Mouse (Mus musculus): ENCODE results near the gene Abraxas1. TPM values are rescaled to one million over a fixed set of nuclear protein-coding genes. Genes with fewer than 3 reads are reported as not detected.
A peak's percentile ranks its signal among the peaks of the same experiment; 100 is the strongest.

The Abraxas1 gene
- polyA plus RNA-seq, 1 experiment from 2014 or later, result 27.5 TPM

- no peak overlapping the region for H3K4me2 ChIP-seq (ENCODE audit: low read depth, low read length)
- H3K4me3 ChIP-seq (ENCODE audit: low read length), result no peak overlapping the region
- H3K9me3 ChIP-seq (ENCODE audit: control insufficient read depth, low read length), result no peaks in the 10 kb centered on the region
- ATAC-seq, result peak; percentile 85
- no peaks in the 10 kb centered on the region for H3K36me3 ChIP-seq (ENCODE audit: control insufficient read depth, insufficient read depth, low read length)
- WGBS, result 69% methylated on average over 4 of the region's 4 CpGs
- H3K9ac ChIP-seq (ENCODE audit: low read depth, low read length), result no peak overlapping the region
- no peaks in the 10 kb centered on the region for H3K4me1 ChIP-seq (ENCODE audit: control insufficient read depth, insufficient read depth, low read length)
- no peaks in the 10 kb centered on the region for H3K27me3 ChIP-seq (replicated peaks; ENCODE audit: control insufficient read depth, insufficient read depth, low read length)
- no peak overlapping the region for H3K27ac ChIP-seq (ENCODE audit: low read length)
Measured at GRCm38 (mm10) chr5:100853963-100854362, 33.2 kb upstream of the Abraxas1 start.

GRCm38 (mm10) chr5:100847143-100847542 lies 26.4 kb upstream of the Abraxas1 start:
- H3K27ac ChIP-seq (ENCODE audit: low read length), result no peak overlapping the region
- peak; percentile 27 for ATAC-seq
- H3K4me2 ChIP-seq (ENCODE audit: low read depth, low read length), result peak overlapping the region; percentile 94
- H3K9me3 ChIP-seq (ENCODE audit: control insufficient read depth, low read length), result no peaks in the 10 kb centered on the region
- H3K36me3 ChIP-seq (ENCODE audit: control insufficient read depth, insufficient read depth, low read length), result no peaks in the 10 kb centered on the region
- peaks cover 9% of the 10 kb centered on the region for H3K4me1 ChIP-seq (ENCODE audit: control insufficient read depth, insufficient read depth, low read length)
- H3K4me3 ChIP-seq (ENCODE audit: low read length), result peak overlapping the region; percentile 72
- WGBS, result 2% methylated on average over 2 of the region's 2 CpGs
- H3K27me3 ChIP-seq (replicated peaks; ENCODE audit: control insufficient read depth, insufficient read depth, low read length), result 0 out of 2 replicates have a peak, but pooled peaks cover 4% of the 10 kb centered on the region
- H3K9ac ChIP-seq (ENCODE audit: low read depth, low read length), result peak overlapping the region; percentile 82; the same call in 1 of the 2 replicates

GRCm38 (mm10) chr5:100846599-100846920 lies 25.8 kb upstream of the Abraxas1 start:
- H3K27ac ChIP-seq (ENCODE audit: low read length), result peak overlapping the region; percentile 85
- under 1% methylated on average over 22 of the region's 22 CpGs for WGBS
- ATAC-seq, result peak; percentile 52

GRCm38 (mm10) chr5:100845848-100846598 lies 25.3 kb upstream of the Abraxas1 start:
- under 1% methylated on average over 52 of the region's 52 CpGs for WGBS
- H3K4me3 ChIP-seq (ENCODE audit: low read length), result peak overlapping the region; percentile 72
- peak overlapping the region; percentile 82 for H3K9ac ChIP-seq (ENCODE audit: low read depth, low read length)
- peak overlapping the region; percentile 94 for H3K4me2 ChIP-seq (ENCODE audit: low read depth, low read length)
- H3K9me3 ChIP-seq (ENCODE audit: control insufficient read depth, low read length), result 0 out of 2 replicates have a peak, but pooled peaks cover 4% of the 10 kb centered on the region
- H3K36me3 ChIP-seq (ENCODE audit: control insufficient read depth, insufficient read depth, low read length), result no peaks in the 10 kb centered on the region
- ATAC-seq, result peak; percentile 86
- H3K27ac ChIP-seq (ENCODE audit: low read length), result peak overlapping the region; percentile 85
- peaks cover 9% of the 10 kb centered on the region for H3K4me1 ChIP-seq (ENCODE audit: control insufficient read depth, insufficient read depth, low read length)
- 0 out of 2 replicates have a peak, but pooled peaks cover 4% of the 10 kb centered on the region for H3K27me3 ChIP-seq (replicated peaks; ENCODE audit: control insufficient read depth, insufficient read depth, low read length)

More at GRCm38 (mm10) chr5:100846599-100846920, 25.8 kb upstream of the Abraxas1 start:
- no peaks in the 10 kb centered on the region for H3K36me3 ChIP-seq (ENCODE audit: control insufficient read depth, insufficient read depth, low read length)
- peak overlapping the region; percentile 72 for H3K4me3 ChIP-seq (ENCODE audit: low read length)
- H3K4me1 ChIP-seq (ENCODE audit: control insufficient read depth, insufficient read depth, low read length), result peaks cover 9% of the 10 kb centered on the region
- 0 out of 2 replicates have a peak, but pooled peaks cover 4% of the 10 kb centered on the region for H3K9me3 ChIP-seq (ENCODE audit: control insufficient read depth, low read length)
- peak overlapping the region; percentile 82 for H3K9ac ChIP-seq (ENCODE audit: low read depth, low read length)
- H3K27me3 ChIP-seq (replicated peaks; ENCODE audit: control insufficient read depth, insufficient read depth, low read length), result 0 out of 2 replicates have a peak, but pooled peaks cover 4% of the 10 kb centered on the region
- H3K4me2 ChIP-seq (ENCODE audit: low read depth, low read length), result peak overlapping the region; percentile 94

GRCm38 (mm10) chr5:100845485-100845847 lies 24.7 kb upstream of the Abraxas1 start, which contains the start of gene Gpat3:
Gpat3 (plus strand) TSS chr5:100845713.
- H3K9me3 ChIP-seq (ENCODE audit: control insufficient read depth, low read length), result 0 out of 2 replicates have a peak, but pooled peaks cover 4% of the 10 kb centered on the region
- H3K4me3 ChIP-seq (ENCODE audit: low read length), result peak within 1 kb of the TSS; percentile 72
- H3K36me3 ChIP-seq (ENCODE audit: control insufficient read depth, insufficient read depth, low read length), result no peaks in the 10 kb centered on the region
- peak within 1 kb of the TSS; percentile 82 for H3K9ac ChIP-seq (ENCODE audit: low read depth, low read length)
- WGBS, result 0% methylated on average over 16 of the region's 16 CpGs
- peak; percentile 45 for ATAC-seq
- H3K27ac ChIP-seq (ENCODE audit: low read length), result peak within 1 kb of the TSS; percentile 85
- 0 out of 2 replicates have a peak, but pooled peaks cover 4% of the 10 kb centered on the region for H3K27me3 ChIP-seq (replicated peaks; ENCODE audit: control insufficient read depth, insufficient read depth, low read length)
- H3K4me1 ChIP-seq (ENCODE audit: control insufficient read depth, insufficient read depth, low read length), result peaks cover 9% of the 10 kb centered on the region
- peak within 1 kb of the TSS; percentile 94 for H3K4me2 ChIP-seq (ENCODE audit: low read depth, low read length)

GRCm38 (mm10) chr5:100844485-100844884 lies 23.7 kb upstream of the Abraxas1 start:
- Histone ChIP-seq H3K36me3 (ENCODE audit: control insufficient read depth, insufficient read depth, low read length) (no peaks in the 10 kb centered on the region), H3K9ac (ENCODE audit: low read depth, low read length) (no peak overlapping the region), H3K4me1 (ENCODE audit: control insufficient read depth, insufficient read depth, low read length) (peaks cover 9% of the 10 kb centered on the region), H3K4me2 (ENCODE audit: low read depth, low read length) (no peak overlapping the region), H3K27me3 (replicated peaks; ENCODE audit: control insufficient read depth, insufficient read depth, low read length) (0 out of 2 replicates have a peak, but pooled peaks cover 4% of the 10 kb centered on the region), H3K9me3 (ENCODE audit: control insufficient read depth, low read length) (0 out of 2 replicates have a peak, but pooled peaks cover 4% of the 10 kb centered on the region), H3K4me3 (ENCODE audit: low read length) (no peak overlapping the region), H3K27ac (ENCODE audit: low read length) (no peak overlapping the region)
- ATAC-seq, result no peak
- WGBS, result 50% methylated on average over 3 of the region's 3 CpGs

- Histone ChIP-seq H3K9me3 (ENCODE audit: control insufficient read depth, low read length) (0 out of 2 replicates have a peak, but pooled peaks cover 4% of the 10 kb centered on the region), H3K9ac (ENCODE audit: low read depth, low read length) (no peak overlapping the region), H3K4me2 (ENCODE audit: low read depth, low read length) (no peak overlapping the region), H3K4me3 (ENCODE audit: low read length) (no peak overlapping the region), H3K27me3 (replicated peaks; ENCODE audit: control insufficient read depth, insufficient read depth, low read length) (0 out of 2 replicates have a peak, but pooled peaks cover 2% of the 10 kb centered on the region), H3K36me3 (ENCODE audit: control insufficient read depth, insufficient read depth, low read length) (no peaks in the 10 kb centered on the region), H3K27ac (ENCODE audit: low read length) (no peak overlapping the region), H3K4me1 (ENCODE audit: control insufficient read depth, insufficient read depth, low read length) (no peaks in the 10 kb centered on the region)
- 66% methylated on average over 7 of the region's 7 CpGs for WGBS
- ATAC-seq, result peak; percentile 33; the same call in 1 of the 2 replicates
Measured at GRCm38 (mm10) chr5:100837907-100838306, 17.1 kb upstream of the Abraxas1 start.

GRCm38 (mm10) chr5:100835862-100836538 lies 15.2 kb upstream of the Abraxas1 start:
- Histone ChIP-seq H3K4me1 (ENCODE audit: control insufficient read depth, insufficient read depth, low read length) (no peaks in the 10 kb centered on the region), H3K9ac (ENCODE audit: low read depth, low read length) (no peak overlapping the region), H3K4me2 (ENCODE audit: low read depth, low read length) (no peak overlapping the region), H3K27me3 (replicated peaks; ENCODE audit: control insufficient read depth, insufficient read depth, low read length) (0 out of 2 replicates have a peak, but pooled peaks cover 2% of the 10 kb centered on the region), H3K4me3 (ENCODE audit: low read length) (no peak overlapping the region), H3K9me3 (ENCODE audit: control insufficient read depth, low read length) (no peaks in the 10 kb centered on the region), H3K27ac (ENCODE audit: low read length) (no peak overlapping the region), H3K36me3 (ENCODE audit: control insufficient read depth, insufficient read depth, low read length) (no peaks in the 10 kb centered on the region)
- ATAC-seq, result peak; percentile 40
- 42% methylated on average over 9 of the region's 9 CpGs for WGBS

- no peak overlapping the region for H3K9ac ChIP-seq (ENCODE audit: low read depth, low read length)
- H3K27me3 ChIP-seq (replicated peaks; ENCODE audit: control insufficient read depth, insufficient read depth, low read length), result 0 out of 2 replicates have a peak, but pooled peaks cover 2% of the 10 kb centered on the region
- H3K4me3 ChIP-seq (ENCODE audit: low read length), result no peak overlapping the region
- no peak overlapping the region for H3K4me2 ChIP-seq (ENCODE audit: low read depth, low read length)
- no peak for ATAC-seq
- H3K27ac ChIP-seq (ENCODE audit: low read length), result no peak overlapping the region
- 91% methylated on average over 2 of the region's 2 CpGs for WGBS
- H3K36me3 ChIP-seq (ENCODE audit: control insufficient read depth, insufficient read depth, low read length), result no peaks in the 10 kb centered on the region
- no peaks in the 10 kb centered on the region for H3K4me1 ChIP-seq (ENCODE audit: control insufficient read depth, insufficient read depth, low read length)
- no peaks in the 10 kb centered on the region for H3K9me3 ChIP-seq (ENCODE audit: control insufficient read depth, low read length)
Measured at GRCm38 (mm10) chr5:100833841-100834240, 13.1 kb upstream of the Abraxas1 start.
